Mouse (Mus musculus) central nervous system, embryonic 14 days (tissue): ENCODE results near the gene Ttll8. TPM values are rescaled to one million over a fixed set of nuclear protein-coding genes. Genes with fewer than 3 reads are reported as not detected.

Experiments used
- polyA plus RNA-seq: library from polyadenylated mRNA; depleted of rRNA; stranded (reverse); fragments of >200 nt; gene quantifications from 2 replicates; pipeline ENCODE4 v1.2.3, GENCODE M21; 2012; rRNA removed

Gene Ttll8
- 0.29 and 0.53 TPM in 2 replicates for polyA plus RNA-seq

DNA sequence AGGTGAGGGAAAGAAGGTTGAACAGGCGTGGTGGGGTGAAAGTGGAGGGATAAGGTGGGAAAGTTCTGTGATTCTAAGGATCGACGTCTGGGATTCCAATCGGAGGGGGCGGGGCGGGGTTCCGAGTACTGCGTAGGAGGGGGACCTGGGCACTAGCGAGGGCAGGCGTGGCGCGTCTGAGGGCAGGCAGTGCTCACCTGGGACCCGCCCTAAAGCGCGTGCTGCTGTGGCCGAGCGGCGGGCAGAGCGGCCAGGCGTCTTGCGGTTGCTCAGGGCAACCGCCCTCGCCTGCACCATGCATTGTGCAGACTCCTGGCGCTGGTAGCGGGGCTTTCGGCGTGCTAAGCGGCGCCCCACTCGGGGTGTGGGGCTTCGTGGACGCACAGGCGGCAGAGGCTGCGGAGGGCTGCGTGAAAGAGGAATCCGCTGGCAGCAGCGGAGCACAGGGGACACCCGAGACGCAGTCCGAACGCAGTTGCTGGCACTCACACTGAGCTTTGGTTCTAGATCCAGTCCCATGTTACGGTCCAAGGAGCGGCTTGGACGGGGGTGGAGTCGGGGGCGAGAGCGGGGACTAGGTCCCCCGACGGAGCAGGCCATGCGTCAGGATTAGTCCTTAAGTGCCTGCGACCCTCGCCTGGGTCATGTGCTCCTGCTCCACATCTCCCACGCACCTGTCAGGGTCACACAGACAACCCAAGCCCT, at the start of gene Ttll8:
Gene Ttll8, minus strand, starts transcription at position 51 of the 705 bp plus-strand sequence.

GRCm38 (mm10) chr15:88982534-88983079, 28.4 kb upstream of the Ttll8 start, which contains the start of gene Mov10l1:
Gene Mov10l1, plus strand, starts transcription at chr15:88982909.

GRCm38 (mm10) chr15:88978281-88979137, 24.3 kb upstream of the Ttll8 start, which contains the start of gene Mlc1:
Gene Mlc1, minus strand, starts transcription at chr15:88979007.

GRCm38 (mm10) chr15:88861772-88862622, 92.2 kb downstream of the Ttll8 start, which contains the start of gene Pim3:
Gene Pim3, plus strand, starts transcription at chr15:88862186.

Other genes with a start within 250 kb of the Ttll8 start
- gene Brd1, start 220.2 kb downstream of the Ttll8 start, polyA plus RNA-seq, result 32.7 and 34.6 TPM in 2 replicates
- 17.2 and 20.0 TPM in 2 replicates for gene Zbed4, start 202.8 kb downstream of the Ttll8 start, polyA plus RNA-seq
- gene Alg12, start 135.1 kb downstream of the Ttll8 start, polyA plus RNA-seq, result 12.4 and 14.8 TPM in 2 replicates
- gene Creld2, start 134.8 kb downstream of the Ttll8 start, polyA plus RNA-seq, result 51.8 and 62.9 TPM in 2 replicates
- gene Pim3, start 92.2 kb downstream of the Ttll8 start, polyA plus RNA-seq, result 15.7 and 18.5 TPM in 2 replicates
- gene Mlc1, start 24.6 kb upstream of the Ttll8 start, polyA plus RNA-seq, result 9.9 and 17.6 TPM in 2 replicates
- gene Mov10l1, start 28.5 kb upstream of the Ttll8 start, polyA plus RNA-seq, result not detected in 2 replicates
- gene Panx2, start 105.3 kb upstream of the Ttll8 start, polyA plus RNA-seq, result 12.5 and 14.4 TPM in 2 replicates
- 41.0 and 43.0 TPM in 2 replicates for gene Trabd, start 120.7 kb upstream of the Ttll8 start, polyA plus RNA-seq
- 38.6 and 40.2 TPM in 2 replicates for gene Selenoo, start 134.7 kb upstream of the Ttll8 start, polyA plus RNA-seq
- 39.6 and 40.3 TPM in 2 replicates for gene Tubgcp6, start 168.7 kb upstream of the Ttll8 start, polyA plus RNA-seq
- gene Hdac10, start 174.3 kb upstream of the Ttll8 start, polyA plus RNA-seq, result 43.2 and 45.5 TPM in 2 replicates
- 15.5 TPM in 2 replicates for gene Mapk12, start 186.3 kb upstream of the Ttll8 start, polyA plus RNA-seq
- gene Mapk11, start 195.2 kb upstream of the Ttll8 start, polyA plus RNA-seq, result 63.8 and 66.3 TPM in 2 replicates
- 177 and 193 TPM in 2 replicates for gene Plxnb2, start 226.4 kb upstream of the Ttll8 start, polyA plus RNA-seq
- gene Dennd6b, start 242.1 kb upstream of the Ttll8 start, polyA plus RNA-seq, result 137 and 147 TPM in 2 replicates